Mouse (Mus musculus) WW6 (cell line): Measurements from ENCODE around the gene Spock2.
"Not testable (repeated sequence)": the region's sequence is repeated elsewhere in the genome, so short reads cannot be mapped to it uniquely, and the experiment has no call there.

Experiments used
- DNase-seq: peaks from one replicate; pipeline ENCODE4 v3.0.0-alpha.2; 2013; ENCODE audit warnings: low read depth, low spot score

The Spock2 gene

DNA sequence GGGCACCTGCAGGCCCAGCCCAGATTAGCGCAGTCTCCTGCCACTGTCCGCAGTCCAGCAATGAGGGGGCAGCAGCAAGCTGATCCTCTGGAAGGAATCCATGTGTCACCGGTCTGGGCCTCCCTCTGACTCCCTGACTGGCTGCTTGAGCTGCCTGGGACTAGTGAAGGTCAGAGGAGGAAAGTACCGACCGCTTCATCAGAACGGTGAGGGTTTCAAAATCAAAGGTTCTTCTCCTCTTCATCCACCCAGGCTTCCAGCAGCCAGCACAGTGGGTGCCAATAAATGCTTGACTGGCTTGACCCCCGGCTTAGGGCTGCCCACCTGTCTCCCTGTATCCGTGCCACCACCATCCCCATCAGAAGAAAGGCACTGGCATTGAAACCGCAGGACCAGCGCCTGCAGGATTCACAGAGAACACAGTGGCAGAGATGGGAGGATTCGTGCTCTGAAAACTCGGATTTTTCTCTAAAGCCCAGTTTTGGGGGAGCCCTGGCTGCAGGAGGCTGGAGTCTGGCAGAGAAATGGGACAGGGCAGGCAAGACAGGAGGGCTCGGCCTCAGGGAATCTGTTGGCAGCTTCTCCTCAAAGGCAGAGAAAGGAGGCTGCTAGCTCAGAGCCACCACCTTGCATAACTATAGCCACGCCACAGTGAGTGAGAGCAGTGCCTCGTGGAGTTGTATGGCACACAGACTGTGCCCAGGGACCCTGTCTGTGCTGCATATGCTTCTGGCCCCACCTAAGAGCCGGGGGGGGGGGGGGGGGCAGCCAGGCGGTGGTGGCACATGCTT, 2.5 kb downstream of the Spock2 start:
- DNase-seq, result no peak

DNA sequence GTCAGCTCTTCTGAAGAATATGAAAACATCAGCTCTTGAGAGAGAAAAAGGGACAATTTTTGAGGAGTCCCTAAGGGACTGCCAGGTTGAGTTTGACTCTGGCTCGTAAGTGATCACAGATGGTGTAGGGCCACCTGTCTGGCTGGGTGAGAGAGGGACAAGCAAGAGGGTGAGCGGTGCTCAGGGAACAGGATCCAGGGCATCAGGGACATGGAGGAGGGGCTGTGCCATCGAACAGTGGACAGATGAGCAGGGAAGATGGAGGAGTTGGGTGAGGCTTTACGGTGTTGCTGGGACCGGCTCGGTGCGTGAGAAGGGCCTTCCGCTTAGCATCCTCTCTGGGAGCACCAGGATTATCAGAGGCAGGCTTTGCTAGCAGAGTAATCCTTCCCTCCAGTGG, 3.3 kb downstream of the Spock2 start:
- DNase-seq, result no peak

DNA sequence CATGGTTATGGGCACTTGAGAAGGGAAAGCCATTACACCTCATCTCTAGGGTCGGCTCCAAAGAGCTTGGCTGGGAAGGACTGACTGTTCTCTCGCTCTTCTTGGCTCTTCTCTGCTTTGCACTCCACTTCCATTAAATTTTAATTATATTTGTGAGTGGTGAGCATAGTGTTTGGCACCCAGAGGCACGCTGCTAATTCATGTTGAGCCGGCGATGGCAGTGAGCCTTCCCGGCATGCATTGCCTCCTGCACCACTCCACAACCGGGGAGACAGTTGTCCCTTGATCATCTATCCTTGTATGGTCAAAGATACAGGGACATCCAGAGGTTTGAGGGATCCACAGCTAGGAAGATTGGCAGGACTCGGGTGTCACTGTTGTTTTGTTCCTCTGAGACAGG, 4.0 kb downstream of the Spock2 start:
- no peak for DNase-seq

DNA sequence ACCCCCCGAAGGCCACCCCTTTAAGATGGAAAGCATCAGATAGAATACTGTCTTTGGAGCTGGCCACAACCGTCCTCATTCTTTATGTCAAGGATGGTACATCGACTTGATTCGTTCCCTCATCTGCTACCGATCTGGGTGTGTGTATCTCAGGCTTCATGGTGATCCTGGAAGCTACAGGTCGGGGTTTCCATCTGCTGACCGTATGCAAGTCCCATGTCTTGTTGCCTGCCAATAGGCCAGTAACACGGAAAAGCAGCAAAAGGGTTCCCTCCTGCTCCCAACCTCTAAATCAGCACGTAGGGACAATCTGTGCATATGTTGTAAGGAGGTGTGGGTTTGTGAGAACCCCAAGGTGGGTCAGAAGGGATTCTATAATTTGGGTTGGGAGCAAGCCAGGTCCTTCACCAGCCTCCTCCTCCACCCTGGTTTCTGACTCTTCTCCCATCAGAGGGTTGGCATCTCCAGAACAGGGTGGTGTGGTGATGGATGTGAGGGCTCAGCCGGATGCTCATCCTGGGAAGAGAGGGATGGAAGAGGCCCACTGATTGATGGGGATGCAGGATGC, 5.0 kb downstream of the Spock2 start:
- DNase-seq, result no peak

DNA sequence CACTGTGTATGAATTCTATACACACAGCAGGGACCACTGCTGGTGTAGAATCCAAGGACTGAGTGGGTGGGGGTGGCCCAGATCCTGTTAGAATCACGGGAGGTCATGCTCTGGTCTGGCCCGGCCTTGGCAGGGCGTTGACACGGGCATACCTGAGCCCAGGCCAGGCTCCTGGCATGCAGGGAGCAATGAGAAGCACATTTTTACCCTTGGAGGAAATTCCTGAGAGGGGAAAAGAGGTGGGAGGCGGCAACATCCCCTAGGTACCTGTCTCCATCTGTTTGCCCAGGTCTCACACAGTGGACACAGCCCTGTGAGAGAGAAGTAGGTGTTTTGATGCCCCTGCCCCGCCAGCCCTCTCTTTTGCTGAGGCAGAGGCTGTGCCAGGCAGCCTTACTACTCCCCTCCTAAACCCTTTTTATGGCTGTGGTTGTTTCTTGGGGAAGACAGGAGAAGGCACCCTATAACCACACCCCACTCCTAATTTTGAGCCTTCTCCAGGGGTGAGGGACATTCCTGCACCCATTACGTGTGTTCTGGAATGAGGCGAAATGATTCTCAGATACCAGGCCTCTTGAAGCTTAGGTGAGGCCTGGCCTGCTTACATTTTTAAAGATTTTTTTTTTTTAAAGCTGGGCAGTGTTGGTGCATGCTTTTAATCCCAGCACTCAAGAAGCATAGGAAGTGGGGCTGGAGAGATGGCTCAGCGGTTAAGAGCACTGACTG, 8.1 kb downstream of the Spock2 start:
- DNase-seq, result no peak

DNA sequence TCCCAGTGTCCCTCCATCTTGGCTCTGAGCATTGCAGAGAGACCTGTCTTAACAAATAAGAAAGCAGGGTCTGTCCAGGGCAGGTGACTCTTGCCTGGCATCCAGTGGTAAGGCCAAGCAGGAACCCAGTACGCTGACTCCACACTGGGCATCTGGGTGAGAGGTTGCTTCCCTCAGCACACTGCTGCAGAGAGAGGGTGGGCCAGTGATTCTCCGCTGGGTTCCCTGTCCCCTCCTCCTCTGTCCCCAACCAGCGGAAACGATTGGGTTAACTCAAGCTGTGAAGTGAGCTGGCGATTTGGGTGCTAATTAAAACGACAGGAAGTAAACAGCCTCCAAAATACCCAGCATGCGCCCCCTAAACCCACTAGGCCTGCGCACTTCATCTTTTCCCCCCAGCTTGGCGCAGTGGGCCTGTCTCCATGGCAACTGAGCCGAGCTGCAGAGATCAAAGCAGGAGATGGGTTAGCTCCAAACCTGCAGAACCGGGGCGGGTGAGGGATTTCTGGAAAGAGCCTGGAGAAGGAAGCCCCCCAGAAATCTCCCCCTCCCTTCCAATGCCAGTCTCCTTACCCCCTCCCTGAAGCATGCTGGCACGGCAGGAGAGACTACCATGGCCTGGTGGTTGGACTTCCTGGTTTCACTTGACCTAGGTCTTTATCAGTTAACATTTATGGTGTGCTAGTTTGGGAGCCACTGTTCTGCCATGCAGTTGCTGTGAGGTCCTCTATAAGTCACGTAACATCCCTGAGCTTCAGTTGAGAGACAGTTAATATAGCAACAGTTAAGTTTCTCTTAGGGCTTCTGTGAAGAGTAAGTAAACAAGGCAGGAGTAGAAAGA, 9.5 kb downstream of the Spock2 start:
- no peak for DNase-seq

DNA sequence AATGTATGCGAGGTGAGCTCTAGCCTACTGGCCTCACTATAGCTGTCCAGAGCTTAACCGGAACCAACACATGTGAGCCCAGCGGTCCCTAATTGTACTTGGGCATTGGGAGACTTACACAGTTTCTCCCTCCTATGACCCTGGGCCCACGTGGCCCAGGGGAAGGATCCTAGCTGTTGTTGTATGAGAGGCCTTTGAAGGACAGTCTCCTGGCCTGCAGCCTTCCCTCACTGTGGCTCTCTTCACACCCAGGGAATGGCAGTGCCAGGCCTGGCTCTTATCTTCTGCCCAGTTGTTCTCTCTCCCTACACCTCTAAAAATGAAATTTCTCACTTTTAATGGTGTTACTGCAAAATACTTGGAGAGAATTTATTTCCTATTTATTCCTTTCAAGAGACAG, 11.0 kb downstream of the Spock2 start:
- no peak for DNase-seq

DNA sequence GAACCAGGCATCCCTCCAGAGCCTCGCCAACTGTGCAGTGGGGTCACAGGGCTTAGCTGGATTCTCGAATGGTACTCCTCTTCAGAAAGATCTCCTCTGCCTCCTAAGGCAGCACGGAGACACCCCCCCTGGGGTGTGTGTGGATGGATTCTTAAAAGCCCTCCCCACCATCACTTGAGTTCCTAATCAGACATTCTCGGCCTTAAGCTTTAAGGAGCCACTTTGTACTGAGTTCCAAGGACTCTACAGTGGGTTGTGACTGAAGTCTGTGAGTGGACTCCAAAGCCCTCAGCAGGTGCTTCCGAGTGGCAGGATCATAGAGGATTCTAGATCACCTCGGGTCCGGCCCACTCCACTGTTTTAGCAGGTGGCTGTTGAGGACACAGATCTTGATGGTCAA, 12.4 kb downstream of the Spock2 start:
- DNase-seq, result no peak

DNA sequence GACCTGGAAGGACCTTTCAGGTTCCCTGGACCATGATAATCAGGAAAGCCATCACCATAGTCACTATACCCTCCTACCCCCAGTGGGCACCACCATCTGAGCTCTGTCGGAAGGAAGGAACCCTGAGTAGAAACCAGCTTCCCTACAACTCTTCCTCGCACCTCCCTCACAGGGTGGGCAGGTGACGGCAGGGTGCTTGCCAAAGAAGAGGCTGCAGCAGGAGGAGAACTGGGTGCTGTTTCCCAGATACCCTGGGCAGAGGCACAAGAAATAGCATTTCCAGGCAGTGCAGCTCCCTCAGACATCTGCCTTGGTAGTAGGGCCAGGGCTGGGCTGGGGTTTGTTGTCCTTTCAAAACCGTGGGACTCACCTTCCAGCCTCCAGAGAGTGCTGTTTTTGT, 14.6 kb downstream of the Spock2 start:
- DNase-seq, result no peak

DNA sequence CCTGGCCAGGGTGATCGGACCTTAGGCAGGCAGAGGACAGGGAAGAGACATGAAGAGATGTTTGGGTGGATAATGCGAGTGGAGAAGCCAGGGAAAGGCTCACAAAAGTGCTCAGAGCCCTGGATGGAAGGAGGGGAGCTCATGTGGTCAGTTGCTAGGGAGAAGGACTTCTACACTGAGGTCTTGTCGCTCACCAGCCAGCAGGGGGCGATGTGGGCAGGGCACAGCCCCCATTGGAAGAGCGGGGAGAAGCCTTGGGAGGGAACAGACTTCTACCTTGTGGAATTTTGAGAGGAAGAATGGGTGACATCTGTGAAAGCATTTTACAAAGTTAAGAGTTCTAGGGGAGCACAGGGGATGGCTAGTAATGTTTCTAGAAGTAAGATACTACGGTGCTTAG, 18.1 kb downstream of the Spock2 start:
- no peak for DNase-seq

DNA sequence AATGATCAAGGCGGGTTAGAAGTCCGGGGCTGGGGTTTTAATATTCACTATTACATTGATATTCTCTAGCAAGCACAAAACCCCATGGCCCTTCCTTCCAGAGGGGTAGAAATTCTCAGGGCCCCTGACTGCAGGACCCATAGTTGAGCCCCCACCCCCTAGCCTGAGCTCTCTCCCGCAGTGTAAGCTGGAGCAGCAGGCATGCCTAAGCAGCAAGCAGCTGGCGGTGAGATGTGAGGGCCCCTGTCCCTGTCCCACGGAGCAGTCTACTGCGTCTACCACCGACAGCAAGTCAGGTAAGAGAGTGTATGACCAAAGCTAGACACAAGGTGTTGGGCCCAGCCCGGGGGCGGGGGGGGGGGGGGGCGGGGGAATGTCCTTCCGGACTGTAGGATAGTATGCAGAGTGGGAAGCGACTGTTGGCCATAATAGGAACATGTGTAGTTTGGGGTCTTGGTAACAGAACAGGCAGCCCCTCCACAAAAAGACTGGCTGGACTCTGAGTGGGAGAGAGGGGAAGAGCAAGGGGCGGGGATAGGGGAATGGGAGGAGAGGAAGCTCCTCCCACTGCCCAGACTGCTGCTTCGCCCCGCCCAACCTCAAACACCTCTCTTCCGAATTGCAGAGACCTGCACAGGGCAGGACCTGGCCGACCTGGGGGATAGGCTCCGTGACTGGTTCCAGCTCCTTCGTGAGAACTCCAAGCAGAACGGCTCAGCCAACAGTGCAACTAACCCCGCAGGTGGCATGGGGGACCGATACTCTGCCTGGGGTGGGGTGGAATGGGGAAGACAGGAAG, 19.7 kb downstream of the Spock2 start:
- no peak for DNase-seq

DNA sequence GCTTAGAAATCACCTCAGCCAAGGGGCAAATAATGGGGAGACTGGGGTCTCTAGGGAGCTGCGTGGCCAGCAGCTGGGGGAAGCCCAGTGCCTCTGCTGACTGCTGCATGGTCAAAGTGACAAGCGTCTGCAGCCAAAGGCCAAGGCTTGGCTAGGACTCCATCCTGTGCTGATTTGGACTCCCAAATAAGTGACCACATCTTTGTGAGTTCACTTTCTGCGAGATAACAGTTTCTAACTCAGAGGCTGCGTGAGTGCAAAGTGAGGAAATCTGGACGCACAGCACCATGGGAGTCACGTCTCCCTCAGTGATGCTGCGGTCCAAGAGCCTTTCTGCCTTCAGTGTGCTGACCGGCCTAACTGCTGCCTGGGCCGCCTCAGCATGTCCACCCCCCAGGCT, 22.3 kb downstream of the Spock2 start:
- DNase-seq, result no peak

DNA sequence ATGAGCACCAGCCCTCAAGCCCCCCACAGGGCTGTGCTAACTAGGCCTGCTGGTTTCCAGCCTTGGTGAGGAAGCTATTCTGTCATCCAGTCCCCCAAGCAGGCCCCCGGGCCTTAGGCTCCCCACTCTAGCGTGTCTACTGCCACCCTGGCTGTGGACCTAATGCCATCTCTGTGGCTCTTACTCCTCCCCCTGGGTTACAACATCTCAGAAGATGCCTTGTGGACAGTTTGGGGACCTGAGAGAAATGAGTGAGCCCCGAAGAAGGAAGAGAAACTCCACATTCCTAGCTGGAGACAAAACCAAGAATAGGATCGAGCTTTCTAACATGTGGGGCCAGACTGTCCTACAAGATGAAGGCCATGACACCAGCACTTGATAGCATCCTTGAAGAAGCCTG, 24.5 kb downstream of the Spock2 start:
- no peak for DNase-seq

DNA sequence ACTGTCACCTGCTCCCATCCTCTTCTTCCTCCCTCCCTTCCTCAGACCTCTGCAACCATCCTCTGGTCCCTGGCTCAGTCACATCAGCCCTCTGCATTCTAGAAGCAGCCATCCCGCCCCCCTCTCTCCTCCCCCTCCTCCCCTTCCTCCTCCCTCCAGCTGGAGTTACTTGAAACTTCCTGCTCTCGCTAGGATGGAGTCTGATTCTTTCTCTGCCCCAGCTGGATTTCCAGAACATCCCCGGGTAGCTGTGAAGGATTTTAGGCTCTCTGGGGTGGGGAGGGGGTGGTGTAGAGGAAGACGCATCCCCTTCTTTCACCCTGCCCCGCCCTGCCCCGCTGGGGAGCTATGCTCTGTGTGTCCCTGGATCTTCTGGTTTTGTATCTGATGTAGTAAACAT, 27.5 kb downstream of the Spock2 start:
- no peak for DNase-seq

DNA sequence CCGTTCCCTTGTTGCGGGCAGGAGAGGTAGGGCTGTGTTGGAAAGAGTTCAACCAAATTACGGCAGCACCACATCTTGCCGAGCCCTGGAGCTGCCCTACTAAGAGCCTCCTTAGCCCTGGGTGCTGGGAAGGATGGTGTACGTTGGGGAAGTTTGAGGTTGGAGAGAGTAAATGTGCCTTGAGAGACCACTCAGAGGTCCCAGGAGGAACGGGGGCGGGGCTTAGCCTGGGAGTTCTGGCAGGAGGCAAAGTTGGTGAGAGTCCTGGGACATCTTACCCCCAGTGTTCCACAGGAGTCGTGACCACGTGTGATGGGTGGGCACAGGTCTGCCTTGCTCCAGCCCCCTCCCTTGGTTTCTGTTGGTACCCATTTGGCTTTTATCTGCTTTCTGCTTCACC, 28.2 kb downstream of the Spock2 start:
- no peak for DNase-seq

DNA sequence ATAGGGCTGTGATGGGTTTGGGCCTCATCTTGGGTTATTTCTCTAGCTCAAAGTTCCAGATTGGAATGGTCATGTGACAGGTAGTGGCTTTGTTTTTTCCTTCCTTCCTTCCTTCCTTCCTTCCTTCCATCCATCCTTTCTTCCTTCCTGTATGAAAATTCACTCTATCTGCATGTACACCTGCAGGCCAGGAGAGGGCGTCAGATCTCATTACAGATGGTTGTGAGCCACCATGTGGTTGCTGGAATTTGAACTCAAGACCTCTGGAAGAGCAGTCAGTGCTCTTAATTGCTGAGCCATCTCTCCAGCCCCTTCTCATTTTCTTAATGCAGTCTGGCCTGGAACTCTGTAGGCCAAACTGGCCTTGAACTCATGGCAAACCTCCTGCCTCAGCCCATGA, 30.0 kb downstream of the Spock2 start:
- not testable (repeated sequence) for DNase-seq

DNA sequence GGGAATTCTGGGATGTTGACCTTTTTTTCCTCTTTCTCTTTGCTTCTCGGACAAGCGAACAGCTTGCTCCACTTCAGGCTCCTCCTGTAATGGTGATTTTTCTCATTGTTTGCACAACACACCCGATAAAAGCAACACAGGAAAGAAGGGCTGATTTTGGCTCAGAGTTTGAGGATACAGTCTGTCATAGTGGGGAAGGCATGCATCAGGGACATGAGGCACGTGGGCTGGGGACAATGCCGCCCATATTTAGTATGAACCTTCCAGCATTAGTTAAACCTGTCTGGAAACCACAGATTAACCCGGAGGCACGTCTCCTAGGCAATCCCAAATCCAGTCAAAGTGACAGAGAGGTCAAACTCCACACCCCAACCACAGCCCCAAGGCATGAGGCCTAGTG, 30.9 kb downstream of the Spock2 start:
- no peak for DNase-seq

DNA sequence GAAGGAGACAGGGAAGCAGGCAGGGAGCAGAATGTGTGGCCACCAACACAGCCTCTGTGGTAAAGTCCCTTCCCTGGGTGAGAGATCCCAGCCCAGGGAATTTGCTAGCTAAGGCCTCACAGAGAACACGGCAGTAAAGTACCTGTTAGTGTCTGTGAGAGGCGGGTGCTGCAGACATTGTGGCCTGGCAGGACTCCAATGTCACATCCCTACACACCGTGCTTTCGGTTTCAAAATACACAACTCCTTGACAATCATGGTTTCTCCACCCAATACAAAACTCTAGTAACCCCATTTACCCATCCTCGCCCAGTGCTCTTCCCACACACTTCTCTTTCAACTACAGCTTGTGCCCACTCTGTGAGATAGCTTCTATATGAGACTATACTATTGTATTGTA, 32.7 kb downstream of the Spock2 start:
- no peak for DNase-seq

DNA sequence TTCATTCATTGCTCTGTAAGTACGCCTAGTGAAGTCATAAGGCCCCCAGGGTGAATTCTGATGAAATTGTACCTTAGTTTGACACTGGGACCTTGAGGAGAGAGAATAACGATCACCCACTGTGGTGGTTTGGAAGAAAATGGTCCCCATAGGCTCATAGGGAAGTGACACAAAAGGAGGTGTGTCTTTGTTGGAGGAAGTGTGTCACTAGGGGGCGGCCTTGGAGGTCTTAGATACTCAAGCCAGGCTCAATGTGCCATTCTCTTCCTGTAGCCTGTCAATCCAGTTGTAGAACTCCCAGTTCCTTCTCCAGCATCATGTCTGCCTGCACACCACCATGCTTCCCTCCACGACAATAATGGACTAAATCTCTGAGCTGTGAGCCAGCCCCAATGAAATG, 34.7 kb downstream of the Spock2 start:
- DNase-seq, result no peak

DNA sequence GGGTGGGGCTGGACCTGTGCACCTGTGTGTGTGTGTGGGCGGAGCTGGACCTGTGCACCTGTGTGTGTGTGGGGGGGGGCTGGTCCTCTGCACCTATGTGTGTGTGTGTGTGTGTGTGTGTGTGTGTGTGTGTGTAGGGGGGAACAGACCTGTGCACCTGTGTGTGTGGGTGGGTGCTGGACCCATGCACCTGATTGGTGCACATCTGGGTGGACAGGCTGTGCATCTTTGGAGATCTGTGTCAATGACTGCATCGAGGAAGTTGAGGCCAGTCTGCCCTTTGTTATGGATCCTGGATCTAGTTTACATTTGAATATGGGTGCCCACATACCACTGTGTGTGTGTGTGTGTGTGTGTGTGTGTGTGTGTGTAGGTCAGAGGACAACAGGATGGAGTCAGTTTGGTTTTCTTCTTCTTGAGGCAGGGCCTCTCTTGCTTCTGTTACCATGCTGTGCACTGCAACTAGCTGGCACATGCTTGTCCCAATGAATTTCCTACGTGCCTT, 35.7 kb downstream of the Spock2 start:
- DNase-seq, result no peak

DNA sequence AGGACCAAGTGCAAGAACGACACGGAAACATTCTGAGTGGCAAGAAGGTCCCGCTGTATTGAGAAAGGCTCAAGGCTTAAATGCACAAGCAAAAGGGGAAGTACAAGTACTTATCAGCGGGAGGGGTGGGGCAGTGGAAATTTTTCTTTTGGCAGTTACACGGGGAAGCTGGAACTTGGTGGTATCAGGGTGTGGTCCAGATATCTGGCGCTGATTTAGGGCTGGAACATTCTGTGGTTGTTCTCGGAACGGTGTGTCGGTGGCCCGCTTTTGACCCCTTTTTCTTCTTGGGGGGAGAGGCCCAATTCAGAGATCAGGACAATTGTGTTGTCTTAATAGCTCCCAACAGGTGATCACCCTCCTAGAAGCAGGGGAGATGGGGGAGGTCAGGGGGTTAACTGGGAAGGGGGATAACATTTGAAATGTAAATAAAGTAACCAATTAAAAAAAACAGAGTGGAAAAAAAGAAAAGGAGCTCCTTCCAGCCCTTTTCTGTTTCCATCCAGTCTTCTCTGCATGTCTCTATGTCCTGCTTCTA, 41.6 kb downstream of the Spock2 start:
- DNase-seq, result not testable (repeated sequence)
